ENCODE assay signal across 8 mouse cellular contexts in the genomic region with DNA sequence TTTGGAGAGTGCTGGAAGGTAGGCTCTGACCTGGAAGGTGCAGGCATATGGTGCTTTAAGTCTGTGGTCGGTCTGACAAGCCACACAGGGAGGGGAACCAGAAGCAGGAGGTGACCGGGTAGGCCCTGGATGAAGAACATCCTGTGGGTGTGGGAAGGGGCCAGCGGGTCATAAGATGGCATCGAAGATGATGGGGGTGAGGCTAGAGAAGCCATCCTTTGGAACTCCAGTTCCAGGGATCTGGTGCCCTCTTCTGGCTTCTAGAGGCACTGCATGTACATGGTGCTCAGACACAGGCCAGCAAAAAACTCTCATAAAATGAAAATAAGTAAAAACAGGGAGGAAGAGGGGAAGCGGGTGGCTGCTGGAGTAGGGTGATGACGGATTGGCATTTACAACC. TPM values are rescaled to one million over a fixed set of nuclear protein-coding genes. Genes with fewer than 3 reads are reported as not detected.
A peak's percentile ranks its signal among the peaks of the same experiment; 100 is the strongest.
DNase-seq lines count a peak whose midpoint lies in the region; ATAC-seq and TF ChIP-seq lines count a peak whose summit lies in the region.

No protein-coding gene starts in this region.

- H3K27me3 ChIP-seq in hindbrain, embryonic 13.5 days = no peaks in the 10 kb centered on the region

- H3K4me2 ChIP-seq in hindbrain, embryonic 13.5 days = no peak overlapping the region

- H3K9ac ChIP-seq in hindbrain, embryonic 13.5 days = no peak overlapping the region

- peak; percentile 81 for TF ChIP-seq CTCF in gastrocnemius, adult 2 months (IDR thresholded peaks at IDR 0.05)

- ATAC-seq in activated CD4-positive, CD25-positive, alpha-beta regulatory T cell, adult 4 months = peak; percentile 52
- ATAC-seq in hindbrain, embryonic 13.5 days (ENCODE audit: low FRiP score) = peak; percentile 41; the same call in 1 of the 2 replicates
- ATAC-seq in megakaryocyte-erythroid progenitor cell, adult 5-6 weeks (replicated peaks; ENCODE audit: low FRiP score, low TSS enrichment, poor library complexity, severe bottlenecking) = peak; percentile 88

- H3K4me3 ChIP-seq in gastrocnemius, adult 2 months = no peak overlapping the region
- H3K4me3 ChIP-seq in hindbrain, embryonic 13.5 days = no peak overlapping the region

- intact Hi-C loops in gastrocnemius, adult 2 months (cut with DNase I) = loop anchor here (1.0 kb wide), 1 partner anchor 242 kb away; no protein-coding TSS in a partner anchor
- intact Hi-C loops in gastrocnemius, postnatal 36 days (cut with DNase I) = loop anchor here (10.0 kb wide), 1 partner anchor 117 kb away; the partner anchor contains the start of gene Mboat2
- intact Hi-C loops in left cerebral cortex, postnatal 14 days (cut with DNase I) = loop anchor here (2.0 kb wide), 1 partner anchor 241 kb away; no protein-coding TSS in a partner anchor

- no peak overlapping the region for H3K27ac ChIP-seq in gastrocnemius, adult 2 months
- H3K27ac ChIP-seq in hindbrain, embryonic 13.5 days = no peak overlapping the region; the same call in 1 of the 2 replicates

- peak; percentile 45 for DNase-seq in gastrocnemius, adult 2 months
- no peak for DNase-seq in gastrocnemius, postnatal 36 days
- peak; percentile 70 for DNase-seq in embryo, embryonic 11 days
- DNase-seq in left cerebral cortex, postnatal 14 days (ENCODE audit: low spot score in 2 of 2) = peak; percentile 54 to 75
- peak; percentile 17 for DNase-seq in skeletal muscle tissue, adult 2 months (ENCODE audit: low read depth, low spot score)

- no peaks in the 10 kb centered on the region for H3K4me1 ChIP-seq in hindbrain, embryonic 13.5 days (replicated peaks)

- 66% methylated on average over 6 of the region's 6 CpGs for WGBS in hindbrain, embryonic 13.5 days

- H3K36me3 ChIP-seq in hindbrain, embryonic 13.5 days = peaks cover 74% of the 10 kb centered on the region

- no peaks in the 10 kb centered on the region for H3K9me3 ChIP-seq in hindbrain, embryonic 13.5 days

RNA-seq across cellular contexts. Expression of gene Kidins220, which starts 22.6 kb away (rescaled TPM):
- 10 to 100 TPM; 51.3 to 56.5 TPM for total RNA-seq in gastrocnemius, adult 2 months (2021)
- total RNA-seq in gastrocnemius, postnatal 36 days (2021) = 10 to 100 TPM; 38.3 to 54.1 TPM
- polyA plus RNA-seq in activated CD4-positive, CD25-positive, alpha-beta regulatory T cell, adult 4 months (2017; shearing (Covaris generic)) = 10 to 100 TPM; 12.3 to 12.8 TPM
- 121 and 126 TPM in 2 replicates for polyA plus RNA-seq in hindbrain, embryonic 13.5 days (2015; fragmentation: Nextera tagmentation; extraction: Ambion mirVana)
- total RNA-seq in left cerebral cortex, postnatal 14 days (2021) = 100 to 1,000 TPM; 281 to 285 TPM
- 45.2 and 63.7 TPM in 2 replicates for total RNA-seq in megakaryocyte-erythroid progenitor cell, adult 5-6 weeks (2014; fragmentation: Nextera tagmentation)
- total RNA-seq in megakaryocyte-erythroid progenitor cell, adult 5-6 weeks (2017) = 42.5 and 95.1 TPM in 2 replicates

Comparison
In these comparisons a context has a peak if more than half of its experiments do, and no peak if none do; other contexts are left out.
1. DNase-seq: peak in gastrocnemius, adult 2 months (single experiment), embryo, embryonic 11 days (single experiment), left cerebral cortex, postnatal 14 days (2 of 2) and skeletal muscle tissue, adult 2 months (single experiment); none in gastrocnemius, postnatal 36 days (0 of 2).
2. Peak in every context shown above with its lines, with median percentiles within 50 percentile points of each other: ATAC-seq.